Mouse (Mus musculus): ENCODE measurements around the gene Mbip. TPM values are rescaled to one million over a fixed set of nuclear protein-coding genes. Genes with fewer than 3 reads are reported as not detected.
A peak's percentile ranks its signal among the peaks of the same experiment; 100 is the strongest.

Mbip gene
- total RNA-seq (2021), result 10 to 100 TPM; 12.0 to 13.2 TPM
- long read RNA-seq, experiment 1, partial matches to known transcripts, result 0 of 2 reads
- long read RNA-seq, experiment 1, other reads (novel, unspliced or antisense), result 0 of 2 reads
- long read RNA-seq, experiment 2, transcript Mbip-201 (9 exons, 1,512 nt), result major isoform, 9 of 13 reads
- long read RNA-seq, experiment 2, partial matches to known transcripts, result 0 of 13 reads
- long read RNA-seq, experiment 2, other reads (novel, unspliced or antisense), result 4 of 13 reads

DNA sequence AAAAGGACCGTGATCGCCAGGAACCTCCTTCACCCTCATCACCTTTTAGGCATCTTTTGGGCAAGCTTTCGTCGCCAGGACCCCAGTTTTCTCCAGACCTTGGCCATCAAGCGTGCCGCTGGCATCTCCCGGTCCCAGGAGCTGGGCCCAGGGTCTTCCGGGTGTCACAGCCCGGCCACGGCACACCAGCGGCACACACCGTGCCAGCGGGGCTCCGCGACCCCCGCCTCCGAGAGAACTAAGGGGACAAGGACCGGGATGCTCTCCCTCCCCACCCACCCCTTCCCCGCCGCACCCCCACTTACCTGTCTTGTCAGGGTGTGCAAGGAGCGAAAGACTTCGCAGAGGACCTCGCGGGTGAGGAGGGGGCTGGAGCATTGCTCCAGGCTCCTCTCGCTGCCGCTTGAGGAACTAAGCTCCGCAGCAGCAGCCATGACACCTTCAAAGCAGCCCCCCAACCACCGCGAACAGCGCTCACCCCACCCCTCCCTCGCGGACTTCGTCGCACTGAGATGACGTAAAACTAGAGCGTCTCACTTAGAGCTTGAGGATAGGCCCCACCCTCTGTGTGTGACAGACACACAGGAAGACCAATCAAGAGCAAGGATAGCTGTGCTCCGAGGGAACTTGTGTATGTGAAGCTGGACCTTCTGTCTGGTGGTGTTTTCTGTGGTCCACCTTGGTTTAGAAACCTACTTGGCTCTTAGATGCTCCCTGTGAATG lies at the start of gene Mbip:
Gene Mbip, minus strand, starts transcription at position 528 of the 723 bp plus-strand sequence.
- DNase-seq (ENCODE audit: low spot score in 2 of 2), result peak; percentile 95 to 97

DNA sequence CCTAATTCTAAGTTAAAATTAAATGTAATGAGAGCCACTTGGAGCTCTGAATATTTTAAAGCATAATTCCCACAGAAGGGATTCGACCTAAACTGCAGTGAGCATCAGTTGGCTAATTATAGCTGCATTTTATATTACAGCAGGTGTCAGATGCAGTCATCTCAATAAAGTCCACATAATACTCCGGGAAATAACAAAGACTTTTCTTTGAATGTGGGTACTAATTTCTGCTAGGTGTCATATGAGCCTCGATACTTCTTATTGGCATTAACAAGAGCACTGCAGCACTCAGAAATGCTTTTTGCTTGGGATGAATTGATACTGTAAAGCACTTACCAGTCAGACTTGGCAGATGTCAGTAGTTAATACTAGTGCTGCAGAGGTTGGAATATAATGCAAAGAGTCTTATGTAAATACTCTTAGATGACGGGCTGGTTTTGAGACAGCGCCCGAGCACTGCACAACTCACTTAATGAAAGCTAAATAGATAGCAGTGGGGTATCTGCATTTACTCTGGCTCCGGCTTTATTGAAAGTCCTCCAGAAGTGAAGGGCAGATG lies 42.0 kb upstream of the Mbip start:
- no peak for DNase-seq (ENCODE audit: low spot score in 2 of 2)

DNA sequence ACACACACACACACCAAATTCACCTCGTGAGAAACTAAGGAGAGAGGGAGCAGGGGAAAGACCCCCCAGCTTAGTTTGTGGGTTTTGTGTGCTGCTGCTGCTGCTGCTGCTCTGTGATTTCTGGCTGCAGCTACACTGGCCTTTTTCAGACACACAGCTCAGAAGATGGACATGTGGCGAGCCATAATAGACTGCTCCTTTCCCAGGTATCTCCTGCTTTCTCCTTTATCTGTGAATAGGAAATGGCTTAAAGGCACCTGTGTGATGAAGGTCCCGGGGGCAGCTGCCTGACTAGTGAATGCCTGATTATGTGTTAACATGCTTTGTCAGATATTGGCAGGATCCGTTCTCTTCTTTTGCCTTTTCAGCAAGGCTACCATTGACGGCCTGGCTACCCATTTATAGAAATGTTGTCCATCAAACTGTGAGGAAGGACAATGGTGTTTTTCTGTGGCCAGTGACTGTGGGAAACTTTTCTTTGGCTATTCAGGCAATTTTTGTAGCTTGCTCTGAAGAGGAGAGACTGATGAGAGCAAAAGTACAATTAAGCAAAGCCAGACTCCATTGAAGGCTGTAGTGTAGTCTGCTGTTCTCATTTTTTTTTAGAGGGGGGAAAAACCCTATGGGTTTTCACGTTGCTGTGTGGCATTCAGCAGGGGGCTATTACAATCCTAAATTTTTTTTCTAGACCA lies 41.4 kb upstream of the Mbip start:
- no peak for DNase-seq (ENCODE audit: low spot score in 2 of 2)

DNA sequence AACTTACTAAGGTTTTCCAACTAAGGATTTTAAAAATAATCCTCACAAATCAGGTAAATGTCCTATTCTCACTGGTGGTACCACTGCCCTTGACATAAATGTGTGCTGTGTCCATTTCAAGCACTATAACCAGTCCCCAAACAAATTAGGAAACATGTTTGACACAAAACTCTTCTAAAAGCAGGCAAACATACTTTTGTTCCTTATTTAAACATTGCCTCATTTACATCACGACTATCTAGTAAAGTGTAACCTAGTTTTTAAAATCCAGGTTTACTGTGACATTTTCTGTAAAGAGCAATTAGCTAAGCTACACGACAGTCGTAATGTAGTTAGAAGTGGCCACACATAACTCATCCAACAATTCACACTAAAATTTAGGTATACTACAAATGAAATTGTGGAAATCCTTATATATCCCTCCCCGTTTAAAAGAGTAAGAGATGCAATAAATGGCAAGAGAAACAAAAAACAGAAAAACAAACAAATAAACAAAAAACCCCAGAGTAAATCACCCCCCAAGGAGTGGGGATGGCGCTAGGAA lies 851 bp downstream of the Mbip start:
- no peak for DNase-seq (ENCODE audit: low spot score in 2 of 2)

DNA sequence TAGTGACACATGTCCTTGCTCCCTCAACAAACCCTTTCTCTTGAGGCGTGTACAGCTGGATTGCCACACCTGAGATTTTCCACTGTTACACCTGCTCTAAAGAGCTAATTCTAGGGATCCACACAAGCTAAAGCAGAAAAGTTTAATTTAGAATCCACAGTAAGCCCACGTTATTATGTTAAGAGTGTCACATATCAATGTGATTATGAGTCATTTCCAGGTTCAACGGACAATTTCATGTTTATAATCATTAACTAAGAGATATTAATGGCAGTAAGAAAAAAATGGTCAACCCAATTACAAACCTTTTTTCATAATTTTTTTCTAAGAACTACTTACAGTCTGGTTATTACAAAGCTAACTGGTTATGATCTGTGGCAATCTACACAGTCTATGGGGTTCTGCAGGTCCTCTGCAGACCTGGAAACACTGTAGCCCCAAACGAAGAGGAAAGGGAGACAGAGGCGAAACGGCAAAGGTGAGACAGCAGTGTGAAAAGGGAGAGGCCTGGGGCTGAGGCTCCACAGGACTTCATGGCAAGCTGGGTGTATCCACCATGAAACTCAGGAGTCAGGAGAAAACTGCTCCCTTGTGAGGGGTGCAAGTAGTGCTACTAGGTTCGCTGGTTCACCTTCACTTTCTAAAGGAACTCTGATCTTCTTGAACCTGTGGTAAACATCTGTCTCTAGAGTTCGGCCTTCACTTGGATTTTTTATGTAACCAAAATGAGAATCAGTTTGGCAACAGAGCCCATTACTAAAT lies 6.2 kb downstream of the Mbip start:
- DNase-seq (ENCODE audit: low spot score in 2 of 2), result no peak

DNA sequence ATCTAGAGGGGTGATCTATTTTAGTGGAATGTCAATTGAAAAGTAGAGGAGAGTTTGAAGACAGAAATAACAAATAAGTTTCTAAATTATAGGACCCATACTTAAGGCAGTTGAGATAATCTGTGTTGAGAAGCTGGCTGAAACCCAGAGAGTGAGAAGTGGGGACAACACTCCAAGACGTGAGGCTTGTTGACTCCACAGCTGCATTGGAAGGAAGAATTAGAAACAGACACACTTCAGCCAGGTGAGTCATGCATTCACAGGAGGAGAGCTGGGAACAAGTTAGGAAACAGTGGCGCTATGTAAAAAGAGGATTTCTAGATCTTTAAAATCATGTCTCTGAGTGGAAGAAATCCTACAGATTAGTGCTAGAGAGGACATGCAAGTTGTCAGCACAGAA lies 12.2 kb downstream of the Mbip start:
- no peak for DNase-seq (ENCODE audit: low spot score in 2 of 2)

DNA sequence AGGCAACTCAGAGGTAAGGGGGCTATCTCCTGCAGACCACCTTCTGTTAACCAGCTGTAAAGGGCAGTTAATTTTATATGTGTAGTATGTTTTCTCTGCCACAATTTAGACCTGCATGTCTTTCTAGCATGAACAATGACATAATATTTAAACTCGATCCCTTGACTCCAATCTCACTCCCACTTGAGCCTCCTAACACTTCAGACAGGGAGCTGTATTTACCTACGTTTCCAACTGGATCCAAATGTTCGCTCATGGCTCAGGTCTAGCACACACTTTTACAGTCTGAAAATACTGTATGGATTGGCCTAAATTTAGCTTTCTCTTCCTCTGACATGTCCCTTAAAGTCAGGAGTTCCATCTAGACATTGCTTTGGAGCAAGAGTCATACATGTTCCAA lies 13.2 kb downstream of the Mbip start:
- no peak for DNase-seq (ENCODE audit: low spot score in 2 of 2)

DNA sequence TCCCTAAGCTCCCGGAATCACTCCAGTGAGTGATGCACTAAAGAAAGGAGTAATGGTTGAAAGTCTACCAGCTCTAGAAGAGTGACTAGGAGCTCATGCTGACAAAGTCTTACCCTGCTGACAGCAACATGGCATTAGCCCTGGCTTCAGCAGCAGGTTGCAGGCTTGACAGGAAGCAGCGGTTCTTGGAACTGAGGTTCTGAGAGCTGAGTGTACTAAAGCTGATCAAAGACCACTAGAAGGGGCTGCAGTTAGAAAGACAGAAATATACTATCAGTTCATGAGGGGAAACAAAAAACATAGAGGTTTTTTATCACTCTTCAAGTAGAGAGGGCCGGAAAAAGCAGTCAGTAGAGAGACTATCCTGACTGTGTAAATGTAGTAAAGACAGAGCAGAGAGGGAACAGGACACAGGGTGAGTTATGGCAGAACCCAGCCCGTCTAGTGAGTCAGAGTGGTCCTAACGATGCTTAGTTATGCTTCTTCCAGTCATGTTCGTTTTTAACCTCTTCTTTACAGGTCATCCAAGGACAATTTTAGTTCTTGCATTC lies 18.2 kb downstream of the Mbip start:
- DNase-seq (ENCODE audit: low spot score in 2 of 2), result no peak

DNA sequence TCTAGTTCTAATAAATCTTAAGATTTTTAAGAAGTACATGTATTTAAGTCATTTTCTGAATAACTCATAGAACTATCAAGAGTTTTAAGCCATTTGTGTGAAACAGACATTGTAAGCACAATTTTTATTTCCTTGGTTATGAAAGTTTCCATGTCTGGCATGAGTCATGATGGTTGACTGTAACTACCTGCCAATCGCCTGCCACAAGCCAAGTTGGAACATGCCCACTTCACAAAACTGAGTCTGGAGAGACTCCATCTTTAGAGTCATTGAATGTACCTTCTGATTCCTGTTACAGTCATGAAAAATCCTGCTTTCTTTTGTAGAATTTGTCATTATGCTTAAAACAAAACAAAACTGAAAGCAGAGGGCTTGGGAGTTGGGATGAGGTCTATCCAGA lies 19.8 kb downstream of the Mbip start:
- no peak for DNase-seq (ENCODE audit: low spot score in 2 of 2)

DNA sequence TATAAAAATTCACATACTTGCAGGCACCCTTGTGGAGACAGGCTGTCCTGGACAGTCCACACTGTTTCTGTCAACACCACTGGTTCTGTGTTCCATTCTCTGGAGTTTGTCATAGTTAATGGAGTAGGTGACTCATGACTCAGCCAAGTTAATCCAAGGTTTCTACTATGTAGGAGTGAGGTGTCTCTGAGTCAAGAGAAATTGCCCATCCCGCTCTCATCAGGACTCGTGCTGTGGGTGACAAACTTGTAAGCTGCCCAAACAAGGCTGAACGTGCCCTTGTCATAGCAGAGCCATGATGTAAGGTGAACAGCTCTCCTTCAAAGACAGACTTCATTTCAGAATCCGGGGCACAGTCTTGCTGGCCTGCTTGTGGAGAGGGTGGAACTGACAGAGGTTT lies 26.8 kb downstream of the Mbip start:
- peak in 1 of 2 experiments; percentile 7 for DNase-seq (ENCODE audit: low spot score in 2 of 2)

DNA sequence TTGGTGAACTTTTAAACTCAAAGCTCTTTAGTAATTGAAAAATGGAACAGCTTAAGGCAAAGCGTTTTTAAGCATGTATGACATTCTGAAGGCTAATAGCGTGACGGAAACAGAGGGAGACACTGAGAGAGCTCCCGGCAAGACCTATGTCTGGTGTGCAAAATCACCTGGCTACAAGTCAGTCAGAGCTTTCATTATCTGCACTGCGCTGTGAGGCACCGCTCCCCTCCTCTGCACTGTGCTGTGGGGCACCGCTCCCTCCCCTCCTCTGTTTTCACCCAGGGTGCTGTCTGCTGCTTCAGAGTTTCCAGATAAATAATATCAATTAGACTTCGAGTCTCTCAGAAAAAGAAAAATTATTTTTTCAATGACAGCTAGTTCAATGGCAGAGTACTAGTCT lies 27.6 kb downstream of the Mbip start:
- no peak for DNase-seq (ENCODE audit: low spot score in 2 of 2)

DNA sequence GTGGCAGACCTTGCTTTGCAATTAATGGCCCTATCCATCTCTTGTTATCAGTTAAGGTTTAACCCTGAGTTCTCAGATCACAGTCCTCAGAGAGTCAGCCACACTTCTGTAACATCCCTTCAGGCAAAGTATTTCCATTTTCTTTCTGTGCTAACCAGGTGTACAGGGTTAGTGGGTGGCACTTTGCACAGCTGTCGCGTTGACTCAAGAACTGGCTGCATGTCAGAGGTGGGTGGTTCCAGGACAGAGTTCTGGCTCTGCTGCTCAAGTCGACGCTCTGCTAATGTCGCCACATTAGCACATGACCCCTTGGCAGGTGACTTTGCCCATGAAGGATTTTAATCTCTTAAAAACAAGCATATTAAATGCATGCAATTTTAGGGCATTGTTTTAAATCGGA lies 39.9 kb downstream of the Mbip start:
- DNase-seq (ENCODE audit: low spot score in 2 of 2), result no peak

DNA sequence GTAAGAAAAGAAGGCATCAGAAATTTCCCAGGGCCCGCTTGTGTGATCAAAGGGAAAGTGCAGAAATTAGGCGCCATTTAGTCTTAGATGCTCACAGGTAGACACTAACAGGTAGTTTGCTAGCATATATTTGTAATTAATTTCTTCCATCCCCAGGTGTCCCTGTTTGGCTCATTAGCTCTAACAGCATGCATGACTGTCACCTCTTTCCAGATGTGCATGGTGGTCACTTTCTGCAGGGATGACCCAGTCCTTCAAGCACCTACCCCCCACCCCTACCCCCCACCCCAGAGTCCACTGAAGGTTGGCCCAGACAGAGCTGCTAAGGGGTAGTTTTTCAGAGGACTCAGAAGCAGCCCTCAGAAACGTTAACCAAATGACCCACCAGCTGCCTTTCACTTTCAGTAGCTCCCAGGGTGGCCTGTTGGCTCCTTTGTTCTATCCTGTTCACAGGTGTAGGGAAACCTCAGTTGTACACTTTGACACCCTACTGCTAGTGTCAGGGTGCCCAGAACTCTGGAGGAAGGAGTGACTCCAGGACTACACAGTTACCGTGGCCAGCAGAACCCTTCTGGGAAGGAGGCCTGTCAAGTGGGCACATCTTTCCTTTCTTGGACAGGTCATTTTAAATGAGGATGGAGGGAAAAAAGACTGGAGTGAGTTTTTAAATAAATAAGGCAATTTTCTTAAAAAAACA lies 43.2 kb downstream of the Mbip start:
- no peak for DNase-seq (ENCODE audit: low spot score in 2 of 2)

DNA sequence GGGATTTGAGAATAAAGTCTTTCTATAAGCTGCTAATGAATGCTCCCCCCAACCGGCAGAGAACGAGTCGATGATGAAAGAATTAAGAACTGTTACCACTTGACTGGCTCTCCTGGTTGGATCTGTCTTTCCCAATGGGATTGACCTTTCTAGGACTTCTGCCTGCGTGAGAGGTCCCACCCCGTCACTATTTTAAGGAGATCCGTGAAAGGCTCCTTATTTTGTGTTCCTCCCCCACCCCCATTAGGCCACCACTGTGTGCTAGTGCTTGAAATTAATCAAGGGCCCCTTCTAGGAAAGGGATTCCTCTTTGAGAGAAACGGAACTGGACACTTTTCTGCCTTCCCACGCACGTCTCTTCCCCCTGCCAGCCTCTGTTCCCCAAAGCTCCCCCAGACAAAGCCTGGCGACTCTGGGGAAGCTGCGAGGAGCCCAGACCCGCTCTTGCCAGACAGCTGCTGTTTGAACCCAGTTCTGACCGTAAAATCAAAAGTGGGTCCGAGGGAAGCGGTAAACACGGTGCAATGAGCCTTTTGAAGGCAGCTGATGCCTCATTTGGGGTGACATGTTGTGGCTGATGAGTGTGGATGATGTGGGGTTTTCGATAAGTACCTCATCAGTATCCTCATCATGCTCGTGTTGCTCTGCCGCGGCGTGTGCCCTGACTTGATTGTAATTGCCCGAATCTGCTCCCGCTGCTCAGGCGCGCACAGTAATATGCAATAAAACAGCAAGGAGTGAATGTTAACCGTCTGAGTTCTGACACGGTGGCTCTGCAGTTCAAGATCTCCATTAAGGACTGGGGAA lies 44.0 kb downstream of the Mbip start:
- no peak for DNase-seq (ENCODE audit: low spot score in 2 of 2)

DNA sequence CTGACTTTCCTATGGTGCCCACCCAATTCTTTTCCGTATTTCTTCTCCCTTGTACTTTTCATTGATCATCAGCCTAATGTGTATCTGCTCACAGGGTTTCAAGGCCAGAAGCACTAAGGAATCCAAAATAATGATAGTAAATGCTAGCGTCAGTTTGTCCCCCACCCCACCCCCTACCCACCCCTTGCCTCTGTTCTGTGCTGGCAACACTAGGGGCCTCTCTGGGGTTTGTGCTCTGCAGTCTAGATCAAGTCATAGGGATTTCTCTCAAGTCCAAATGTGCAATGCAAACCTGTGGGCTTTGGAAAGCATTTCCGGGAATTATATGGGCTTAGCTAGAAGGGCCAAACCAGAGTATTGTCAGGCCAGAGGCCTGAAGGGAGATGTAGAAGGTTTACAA lies 46.1 kb downstream of the Mbip start:
- DNase-seq (ENCODE audit: low spot score in 2 of 2), result no peak

DNA sequence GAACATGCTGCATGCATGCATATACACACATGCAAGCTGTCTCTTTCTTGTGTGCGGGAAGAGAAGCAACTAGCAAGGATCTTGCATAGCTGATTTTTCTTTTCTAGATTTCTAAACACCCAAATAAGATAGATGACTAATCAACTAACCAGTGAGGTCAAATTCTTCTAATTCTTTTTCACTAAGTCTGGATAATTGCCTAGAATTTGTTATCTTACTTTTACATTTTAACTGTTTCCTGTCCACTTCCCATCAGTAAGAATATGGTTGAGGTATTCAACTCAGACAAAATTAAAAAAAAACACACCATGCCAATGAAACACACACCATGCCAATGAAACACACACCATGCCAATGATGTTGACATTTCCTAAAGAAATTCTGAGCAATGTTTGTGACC lies 46.8 kb downstream of the Mbip start:
- DNase-seq (ENCODE audit: low spot score in 2 of 2), result no peak

DNA sequence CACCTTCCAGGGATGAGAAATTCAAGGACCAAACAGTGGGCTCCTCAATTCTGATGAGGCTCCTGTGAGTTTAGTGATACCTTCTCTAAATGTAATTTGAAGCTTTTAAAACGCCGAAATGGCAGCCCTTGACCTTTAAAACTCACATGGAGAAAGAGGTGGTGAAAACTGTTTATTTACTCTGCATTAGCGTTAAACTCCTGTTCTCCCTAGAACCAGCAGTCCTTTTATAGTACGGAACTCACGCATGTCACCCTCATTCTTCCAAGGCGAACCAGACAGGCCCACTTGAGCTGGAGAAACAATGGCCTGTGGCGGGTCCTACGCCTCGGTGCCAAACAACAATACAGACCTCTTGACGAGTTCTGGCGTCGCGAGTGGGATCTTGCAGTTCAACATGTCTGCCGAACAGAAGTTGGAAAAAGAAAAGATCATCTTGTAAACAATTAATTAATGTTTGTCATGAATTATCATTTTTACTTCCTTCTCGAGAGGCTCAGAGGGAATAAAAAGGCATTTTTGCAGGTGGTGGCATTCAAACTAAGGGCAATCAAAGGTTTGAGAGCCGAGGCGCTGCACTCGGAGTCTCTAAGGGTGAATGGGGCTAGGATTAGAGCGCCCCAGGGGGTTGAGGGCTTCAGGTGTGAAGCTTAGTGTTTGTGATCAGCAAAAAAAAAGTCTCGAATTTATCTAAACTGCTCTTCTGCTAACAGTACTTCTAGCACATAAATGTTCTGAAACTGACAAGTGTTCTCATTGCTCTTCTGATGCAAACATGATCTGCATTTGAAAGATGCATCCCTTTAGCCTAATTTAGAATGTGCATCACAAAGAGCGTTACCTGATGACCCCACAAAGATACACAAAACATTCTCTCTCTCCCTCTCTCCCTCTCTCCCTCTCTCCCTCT lies 47.5 kb downstream of the Mbip start:
- DNase-seq (ENCODE audit: low spot score in 2 of 2), result no peak

DNA sequence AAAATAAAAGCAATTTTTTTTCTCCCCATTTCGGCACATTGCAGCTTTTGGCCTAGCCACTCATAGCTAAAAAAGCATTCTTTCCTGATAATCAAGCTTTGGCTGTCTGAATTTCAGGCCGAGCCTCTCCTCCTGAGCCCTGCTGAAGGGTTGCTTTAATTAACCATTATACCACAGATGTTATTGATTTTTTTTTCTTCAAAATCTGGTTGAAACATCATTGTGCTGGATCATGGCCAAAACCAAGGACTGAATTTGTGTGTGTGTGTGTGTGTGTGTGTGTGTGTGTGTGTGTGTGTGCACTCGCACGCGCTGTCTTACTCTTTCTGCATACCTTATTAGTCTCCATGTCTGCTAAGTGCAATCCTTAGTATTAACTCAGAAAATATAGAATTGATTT lies 48.6 kb downstream of the Mbip start:
- no peak for DNase-seq (ENCODE audit: low spot score in 2 of 2)

Measured in adrenal gland, adult 18-20 months (tissue).